Mouse (Mus musculus) thymus, adult 2 months (tissue): ENCODE measurements around the gene Rnf34. TPM values are rescaled to one million over a fixed set of nuclear protein-coding genes. Genes with fewer than 3 reads are reported as not detected.

Experiments
- DNase-seq: peaks from one replicate; pipeline ENCODE4 v3.0.0; 2021
- H3K27ac ChIP-seq: fragments of 200-500 bp; 2 replicates; pipeline ENCODE4 v1.5.1; 2012; ENCODE audit warnings: low read length, control low read depth; ENCODE audit not compliant: control insufficient read depth, insufficient read depth
- H3K27me3 ChIP-seq: fragments of 200-500 bp; 2 replicates; pipeline ENCODE4 v1.6.1; 2012; ENCODE audit warnings: mild to moderate bottlenecking, low read length, moderate library complexity, mixed read lengths; ENCODE audit not compliant: control insufficient read depth, insufficient read depth
- H3K36me3 ChIP-seq: fragments of 200-500 bp; 2 replicates; pipeline ENCODE4 v1.6.1; 2012; ENCODE audit warnings: mild to moderate bottlenecking, low read length, moderate library complexity; ENCODE audit not compliant: control insufficient read depth, insufficient read depth
- H3K4me1 ChIP-seq: fragments of 200-500 bp; replicated peaks from 2 replicates; pipeline ENCODE4 v1.6.1; 2012; ENCODE audit warnings: low read length; ENCODE audit not compliant: control insufficient read depth, insufficient read depth
- H3K4me3 ChIP-seq: fragments of 200-500 bp; 2 replicates; pipeline ENCODE4 v1.5.1; 2012; ENCODE audit warnings: mild to moderate bottlenecking, low read length, control low read depth, moderate library complexity; ENCODE audit not compliant: control insufficient read depth, insufficient read depth
- CTCF ChIP-seq: fragments of 200-500 bp; IDR thresholded peaks from 2 replicates; pipeline ENCODE4 v1.5.1; 2012; ENCODE audit warnings: mild to moderate bottlenecking, control low read depth, low read length, moderate library complexity, borderline replicate concordance; ENCODE audit not compliant: control insufficient read depth, poor library complexity, insufficient read depth; ENCODE audit errors: extremely low read depth
- POLR2A ChIP-seq: fragments of 200-500 bp; IDR thresholded peaks from 2 replicates; pipeline ENCODE4 v1.6.1; 2012; ENCODE audit warnings: mild to moderate bottlenecking, low read length, control low read depth, moderate library complexity; ENCODE audit not compliant: control insufficient read depth, poor library complexity, insufficient read depth; ENCODE audit errors: extremely low read depth
- WGBS: fragments of 180-500 bp; shearing (Covaris S2); methylation state at CpG from one replicate; pipeline ENCODE4 v1.1.7; 2018; 5-methylcytosine and 5-hydroxymethylcytosine counted together
- polyA plus RNA-seq: library from polyadenylated mRNA; depleted of rRNA; stranded (reverse); fragments of >200 nt; gene quantifications from 2 replicates; pipeline ENCODE4 v1.2.3, GENCODE M21; 2012; rRNA removed

Gene Rnf34
- polyA plus RNA-seq: 21.7 and 24.7 TPM in 2 replicates

DNA sequence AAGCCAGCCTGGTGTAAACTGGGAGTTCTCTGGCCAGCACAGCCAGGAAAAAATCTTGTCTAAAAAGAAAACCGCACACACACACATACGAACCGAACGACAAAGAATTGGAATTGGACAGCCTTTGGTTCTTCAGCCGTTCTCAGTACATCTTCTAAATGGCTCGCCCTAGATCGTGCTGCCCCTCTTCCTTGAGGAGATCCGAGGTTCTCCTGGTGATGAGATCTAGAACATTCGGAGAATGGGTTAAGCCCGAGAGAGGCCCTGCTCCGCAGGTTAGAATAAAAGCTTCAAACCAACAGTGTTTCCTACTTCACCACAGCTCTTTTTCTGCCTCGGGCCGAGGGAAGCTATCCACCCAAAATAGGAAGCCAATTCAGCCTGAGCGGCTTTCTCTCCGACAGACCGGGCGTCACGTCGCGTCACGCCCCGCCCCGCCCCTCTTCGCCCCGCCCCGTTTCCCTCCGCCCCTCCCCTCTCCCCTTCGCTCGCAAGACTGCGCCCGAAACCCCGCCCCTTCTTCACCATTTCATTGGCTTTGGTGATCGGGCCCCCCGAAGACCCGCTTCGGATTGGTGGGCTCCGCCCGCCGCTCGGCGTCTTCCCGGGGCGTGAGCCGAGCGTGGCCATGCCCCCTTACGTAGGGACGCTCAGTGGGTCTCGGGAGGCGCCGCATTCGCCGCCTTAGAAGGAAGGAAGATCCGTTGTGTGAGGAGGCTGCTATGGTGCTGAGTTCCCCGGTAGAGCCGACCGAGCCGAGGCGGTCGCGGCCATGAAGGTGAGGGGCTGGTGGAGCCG lies at the start of gene Rnf34:
Rnf34 (plus strand) TSS at position 528 of the 798 bp plus-strand sequence.
- Histone ChIP-seq H3K4me1 (peaks cover 14% of the 10 kb centered on the region), H3K27ac (peak within 1 kb of the TSS; percentile 81), H3K36me3 (no peaks in the 10 kb centered on the region), H3K27me3 (no peaks in the 10 kb centered on the region), H3K4me3 (peak within 1 kb of the TSS; percentile 70)
- DNase-seq: peak; percentile 97
- TF ChIP-seq CTCF: no peak
- TF ChIP-seq POLR2A: peak; percentile 99
- WGBS: under 1% methylated on average over 56 of the region's 61 CpGs

DNA sequence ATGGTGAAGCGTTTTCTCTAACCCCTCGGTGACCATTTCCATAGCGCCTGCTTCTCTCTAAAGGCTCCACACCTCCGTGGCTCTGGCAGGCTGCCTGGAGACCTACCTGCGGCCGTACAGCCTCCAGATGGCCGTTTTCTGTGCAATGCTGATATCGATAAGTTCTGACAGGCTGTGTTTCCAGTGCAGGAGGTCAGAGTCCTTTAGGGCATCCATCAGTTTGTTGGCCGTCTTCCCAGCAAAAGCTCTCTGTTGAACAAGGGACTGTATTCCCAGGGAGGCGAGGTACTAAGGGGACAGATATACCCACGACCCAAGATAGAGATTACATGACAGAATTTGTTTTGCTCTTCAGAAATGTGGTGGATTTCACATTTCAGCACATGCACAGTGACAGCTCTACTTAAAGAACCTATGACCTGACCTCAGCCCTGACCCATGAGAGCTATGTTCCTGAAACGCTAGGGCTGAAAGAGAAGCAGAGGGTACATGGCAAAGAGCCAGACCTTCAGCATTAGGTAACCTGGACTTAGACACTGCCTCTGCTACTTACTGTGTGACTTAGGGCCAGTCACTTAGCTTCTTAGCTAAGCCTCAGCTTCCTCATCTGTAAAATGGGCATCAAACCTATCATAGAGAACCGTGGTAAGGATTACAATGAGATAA lies 49.4 kb upstream of the Rnf34 start:
- 97% methylated on average over 13 of the region's 13 CpGs for WGBS
- TF ChIP-seq POLR2A (no peak), CTCF (no peak)
- Histone ChIP-seq H3K4me1 (no peaks in the 10 kb centered on the region), H3K27me3 (no peaks in the 10 kb centered on the region), H3K36me3 (peaks cover 93% of the 10 kb centered on the region), H3K27ac (no peak overlapping the region), H3K4me3 (no peak overlapping the region)
- DNase-seq: no peak

- no peaks in the 10 kb centered on the region for H3K27me3 ChIP-seq
- peaks cover 94% of the 10 kb centered on the region for H3K36me3 ChIP-seq
- no peaks in the 10 kb centered on the region for H3K4me1 ChIP-seq
- no peak for TF ChIP-seq POLR2A
- no peak for DNase-seq
- no peak overlapping the region for H3K4me3 ChIP-seq
- 98% methylated on average over 8 of the region's 8 CpGs for WGBS
- no peak overlapping the region for H3K27ac ChIP-seq
Observed at GRCm38 (mm10) chr5:122801684-122802083, 48.2 kb upstream of the Rnf34 start.

DNA sequence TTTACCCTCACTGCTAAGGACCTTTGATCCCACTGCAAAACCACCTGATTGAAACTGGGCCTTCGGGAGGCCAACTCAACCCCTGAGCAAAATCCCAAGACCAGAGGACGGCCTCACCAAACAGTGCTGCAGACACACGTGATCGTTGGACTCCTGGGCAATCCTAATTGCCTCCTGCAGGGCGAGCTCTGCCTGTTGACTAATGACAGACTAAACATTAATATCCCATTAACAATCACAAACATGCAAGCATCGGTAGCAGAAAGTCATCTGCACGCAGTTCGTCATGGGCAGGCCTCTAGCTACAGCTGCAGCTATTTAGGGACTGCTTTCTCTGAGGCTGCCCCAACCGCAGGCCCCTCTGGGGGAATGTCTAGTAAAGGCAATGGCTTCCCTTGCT lies 47.1 kb upstream of the Rnf34 start:
- DNase-seq: no peak
- H3K4me1 ChIP-seq: no peaks in the 10 kb centered on the region
- H3K27me3 ChIP-seq: no peaks in the 10 kb centered on the region
- peaks cover 98% of the 10 kb centered on the region for H3K36me3 ChIP-seq
- 95% methylated on average over 9 of the region's 9 CpGs for WGBS
- H3K4me3 ChIP-seq: no peak overlapping the region
- no peak for TF ChIP-seq CTCF
- no peak for TF ChIP-seq POLR2A
- H3K27ac ChIP-seq: no peak overlapping the region

- peaks cover 94% of the 10 kb centered on the region for H3K36me3 ChIP-seq
Observed at GRCm38 (mm10) chr5:122805503-122805902, 44.3 kb upstream of the Rnf34 start.

DNA sequence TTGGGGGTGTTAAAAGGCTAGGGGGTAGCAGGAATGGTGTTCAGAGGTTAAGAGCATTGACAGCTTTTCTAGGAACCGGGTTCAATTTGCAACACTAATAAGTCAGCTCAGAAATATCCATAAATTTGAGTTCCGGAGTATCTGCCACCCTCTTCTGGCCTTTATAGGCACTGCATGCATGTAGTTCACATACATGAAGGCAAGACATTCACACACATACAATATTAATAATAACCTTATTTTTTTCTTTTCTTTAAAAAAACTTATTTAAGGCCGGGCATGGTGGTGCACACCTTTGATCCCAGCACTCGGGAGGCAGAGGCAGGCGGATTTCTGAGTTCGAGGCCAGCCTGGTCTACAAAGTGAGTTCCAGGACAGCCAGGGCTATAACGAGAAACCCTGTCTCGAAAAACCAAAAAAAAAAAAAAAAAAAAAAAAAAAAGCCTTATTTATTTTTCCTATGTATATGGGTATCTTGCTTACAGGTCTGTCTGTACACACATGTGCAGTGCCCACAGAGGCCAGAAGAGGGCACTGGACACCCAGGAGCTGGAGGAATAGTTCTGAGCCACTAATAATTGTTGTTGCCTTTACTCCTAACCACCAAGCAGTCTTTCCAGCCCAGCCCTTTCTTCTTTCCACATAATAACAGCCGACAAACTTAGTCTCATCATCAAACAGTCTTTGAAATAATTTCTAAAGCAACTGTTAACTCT lies 38.3 kb upstream of the Rnf34 start:
- H3K36me3 ChIP-seq: peaks cover 86% of the 10 kb centered on the region
- no peak for TF ChIP-seq POLR2A
- no peak for TF ChIP-seq CTCF
- DNase-seq: peak; percentile 74
- no peaks in the 10 kb centered on the region for H3K4me1 ChIP-seq
- 86% methylated on average over 9 of the region's 9 CpGs for WGBS
- H3K27ac ChIP-seq: no peak overlapping the region
- no peak overlapping the region for H3K4me3 ChIP-seq
- no peaks in the 10 kb centered on the region for H3K27me3 ChIP-seq

More at GRCm38 (mm10) chr5:122805503-122805902, 44.3 kb upstream of the Rnf34 start:
- Histone ChIP-seq H3K4me3 (no peak overlapping the region), H3K27ac (no peak overlapping the region), H3K4me1 (no peaks in the 10 kb centered on the region), H3K27me3 (no peaks in the 10 kb centered on the region)
- TF ChIP-seq POLR2A (no peak), CTCF (no peak)
- 86% methylated on average over 3 of the region's 3 CpGs for WGBS
- no peak for DNase-seq
